Mouse (Mus musculus) hindbrain, embryonic 14.5 days (tissue): Measurements from ENCODE around the gene Cap2. TPM values are rescaled to one million over a fixed set of nuclear protein-coding genes. Genes with fewer than 3 reads are reported as not detected.

ENCODE experiments used
- ATAC-seq: fragments of 200-750 bp; cut with Nextera tagmentation; 2 replicates; pipeline ENCODE4 v1.8.0; 2017; ENCODE audit warnings: moderate number of reproducible peaks, mild to moderate bottlenecking, moderate TSS enrichment, moderate library complexity; ENCODE audit not compliant: low FRiP score
- DNase-seq: peaks from one replicate; pipeline ENCODE4 v3.0.0-alpha.2; 2015; ENCODE audit warnings: low spot score
- H3K27ac ChIP-seq: fragments of 300-500 bp; sonication (generic); 2 replicates; pipeline ENCODE4 v1.5.1; 2014; ENCODE audit warnings: mild to moderate bottlenecking, moderate library complexity
- H3K27me3 ChIP-seq: fragments of 300-500 bp; sonication (generic); 2 replicates; pipeline ENCODE4 v1.6.1; 2014; ENCODE audit warnings: mild to moderate bottlenecking, low read length, mixed read lengths; ENCODE audit not compliant: control insufficient read depth, insufficient read depth
- H3K36me3 ChIP-seq: fragments of 300-500 bp; sonication (generic); replicated peaks from 2 replicates; pipeline ENCODE4 v1.6.1; 2014; ENCODE audit not compliant: control insufficient read depth, insufficient read depth
- H3K4me1 ChIP-seq: fragments of 300-500 bp; sonication (generic); replicated peaks from 2 replicates; pipeline ENCODE4 v1.6.1; 2014; ENCODE audit warnings: antibody characterized with exemption, low read length, mixed read lengths; ENCODE audit not compliant: control insufficient read depth, insufficient read depth
- H3K4me2 ChIP-seq: fragments of 300-500 bp; sonication (generic); replicated peaks from 2 replicates; pipeline ENCODE4 v1.6.1; 2014; ENCODE audit warnings: mild to moderate bottlenecking, moderate library complexity
- H3K4me3 ChIP-seq: fragments of 300-500 bp; sonication (generic); replicated peaks from 2 replicates; pipeline ENCODE4 v1.5.1; 2014; ENCODE audit warnings: mild to moderate bottlenecking, low read length
- H3K9ac ChIP-seq: fragments of 300-500 bp; sonication (generic); 2 replicates; pipeline ENCODE4 v1.6.1; 2014
- H3K9me3 ChIP-seq: fragments of 300-500 bp; sonication (generic); 2 replicates; pipeline ENCODE4 v1.6.1; 2016; ENCODE audit warnings: low read length; ENCODE audit not compliant: control insufficient read depth
- WGBS: fragments of 180-500 bp; shearing (Covaris S2); extraction: QIAGEN DNeasy Blood & Tissue Kit; methylation state at CpG from one replicate; pipeline ENCODE4 v1.1.7; 2014; 5-methylcytosine and 5-hydroxymethylcytosine counted together
- polyA plus RNA-seq: library from polyadenylated mRNA; unstranded; fragments of >200 nt; fragmentation: Nextera tagmentation; extraction: Ambion mirVana; gene quantifications from 2 replicates; pipeline ENCODE4 v1.2.1, GENCODE M21; 2014

Gene Cap2
- polyA plus RNA-seq, 1 experiment from 2014 or later: 7.3 TPM

DNA sequence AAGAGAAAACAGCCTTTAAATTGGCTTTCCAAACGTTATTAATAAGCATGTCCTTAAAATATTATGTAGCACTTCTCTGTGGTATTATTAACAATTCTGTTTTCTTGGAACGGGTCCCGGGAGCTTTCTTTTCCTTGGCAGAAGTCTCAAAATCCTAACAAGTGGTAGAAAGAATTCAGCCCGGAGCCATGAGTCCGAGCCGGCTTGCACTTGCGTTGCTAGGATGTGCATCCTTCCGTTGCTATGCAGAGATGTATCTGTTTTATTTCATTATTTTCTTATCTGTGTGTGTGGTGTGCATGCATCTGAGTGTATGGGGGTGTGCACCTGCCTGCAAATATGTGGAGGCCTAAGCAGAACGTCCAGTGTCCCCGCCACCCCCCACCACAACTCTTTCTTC, 126.2 kb downstream of the Cap2 start:
- no peaks in the 10 kb centered on the region for H3K9me3 ChIP-seq

GRCm38 (mm10) chr13:46629391-46629790, 127.7 kb downstream of the Cap2 start:
- no peaks in the 10 kb centered on the region for H3K27me3 ChIP-seq
- no peaks in the 10 kb centered on the region for H3K9me3 ChIP-seq
- DNase-seq: no peak
- H3K4me2 ChIP-seq: no peak overlapping the region
- no peaks in the 10 kb centered on the region for H3K36me3 ChIP-seq
- H3K4me1 ChIP-seq: peaks cover 20% of the 10 kb centered on the region
- WGBS: 92% methylated on average over 6 of the region's 6 CpGs
- H3K9ac ChIP-seq: no peak overlapping the region
- ATAC-seq: no peak
- H3K27ac ChIP-seq: no peak overlapping the region
- no peak overlapping the region for H3K4me3 ChIP-seq

More for the DNA sequence above, 126.2 kb downstream of the Cap2 start:
- H3K27ac ChIP-seq: no peak overlapping the region; the same call in 1 of the 2 replicates
- H3K36me3 ChIP-seq: no peaks in the 10 kb centered on the region
- DNase-seq (peak; percentile 66), ATAC-seq (no peak)
- H3K4me1 ChIP-seq: peaks cover 6% of the 10 kb centered on the region; the same call in 1 of the 2 replicates
- H3K4me2 ChIP-seq: no peak overlapping the region
- no peak overlapping the region for H3K4me3 ChIP-seq
- H3K27me3 ChIP-seq: no peaks in the 10 kb centered on the region
- no peak overlapping the region for H3K9ac ChIP-seq
- WGBS: 62% methylated on average over 10 of the region's 10 CpGs

- Histone ChIP-seq H3K4me3 (no peak overlapping the region), H3K36me3 (no peaks in the 10 kb centered on the region), H3K9ac (no peak overlapping the region), H3K27me3 (no peaks in the 10 kb centered on the region), H3K4me1 (peaks cover 21% of the 10 kb centered on the region), H3K9me3 (peaks cover 5% of the 10 kb centered on the region; the same call in 1 of the 2 replicates), H3K27ac (peak overlapping the region; percentile 65; the same call in 1 of the 2 replicates), H3K4me2 (no peak overlapping the region)
- 64% methylated on average over 4 of the region's 4 CpGs for WGBS
- DNase-seq: no peak
- no peak for ATAC-seq
These were observed 131.1 kb downstream of the Cap2 start for GRCm38 (mm10) chr13:46632796-46633195.

- peaks cover 5% of the 10 kb centered on the region; the same call in 1 of the 2 replicates for H3K9me3 ChIP-seq
- peak overlapping the region; percentile 65 for H3K27ac ChIP-seq
- peaks cover 16% of the 10 kb centered on the region for H3K4me1 ChIP-seq
- peak overlapping the region; percentile 41 for H3K4me2 ChIP-seq
- H3K27me3 ChIP-seq: no peaks in the 10 kb centered on the region
- H3K4me3 ChIP-seq: peak overlapping the region; percentile 5; the same call in 1 of the 2 replicates
- DNase-seq (peak; percentile 74), ATAC-seq (peak; percentile 81)
- peak overlapping the region; percentile 10; the same call in 1 of the 2 replicates for H3K9ac ChIP-seq
- WGBS: 20% methylated on average over 18 of the region's 18 CpGs
- H3K36me3 ChIP-seq: no peaks in the 10 kb centered on the region
These were observed 131.9 kb downstream of the Cap2 start for GRCm38 (mm10) chr13:46633320-46634132.

DNA sequence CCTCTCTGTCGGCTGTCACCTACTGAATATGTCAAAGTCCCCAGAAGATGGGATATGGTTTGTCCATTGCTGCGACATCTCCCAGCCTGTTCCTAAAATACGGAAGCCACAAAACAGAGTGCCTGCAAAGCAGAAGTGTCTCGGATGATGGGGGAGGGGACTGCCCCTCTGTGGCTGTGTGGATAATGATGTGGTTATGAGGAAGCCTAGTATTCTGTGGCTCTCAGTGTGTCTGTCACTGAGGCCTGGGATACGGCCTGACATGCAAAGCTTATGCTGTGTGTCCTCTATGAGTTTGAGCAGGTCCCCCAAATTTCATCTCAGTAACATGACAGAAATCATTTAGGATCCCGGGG, 132.5 kb downstream of the Cap2 start:
- ATAC-seq (peak; percentile 70), DNase-seq (peak; percentile 55)
- peak overlapping the region; percentile 65 for H3K27ac ChIP-seq
- H3K4me1 ChIP-seq: peaks cover 16% of the 10 kb centered on the region
- H3K36me3 ChIP-seq: no peaks in the 10 kb centered on the region
- H3K27me3 ChIP-seq: no peaks in the 10 kb centered on the region
- peaks cover 5% of the 10 kb centered on the region; the same call in 1 of the 2 replicates for H3K9me3 ChIP-seq
- H3K9ac ChIP-seq: peak overlapping the region; percentile 10; the same call in 1 of the 2 replicates
- 18% methylated on average over 6 of the region's 6 CpGs for WGBS
- H3K4me2 ChIP-seq: peak overlapping the region; percentile 41
- 0 out of 2 replicates have a peak overlapping the region, but pooled peaks have one; percentile 5 for H3K4me3 ChIP-seq

DNA sequence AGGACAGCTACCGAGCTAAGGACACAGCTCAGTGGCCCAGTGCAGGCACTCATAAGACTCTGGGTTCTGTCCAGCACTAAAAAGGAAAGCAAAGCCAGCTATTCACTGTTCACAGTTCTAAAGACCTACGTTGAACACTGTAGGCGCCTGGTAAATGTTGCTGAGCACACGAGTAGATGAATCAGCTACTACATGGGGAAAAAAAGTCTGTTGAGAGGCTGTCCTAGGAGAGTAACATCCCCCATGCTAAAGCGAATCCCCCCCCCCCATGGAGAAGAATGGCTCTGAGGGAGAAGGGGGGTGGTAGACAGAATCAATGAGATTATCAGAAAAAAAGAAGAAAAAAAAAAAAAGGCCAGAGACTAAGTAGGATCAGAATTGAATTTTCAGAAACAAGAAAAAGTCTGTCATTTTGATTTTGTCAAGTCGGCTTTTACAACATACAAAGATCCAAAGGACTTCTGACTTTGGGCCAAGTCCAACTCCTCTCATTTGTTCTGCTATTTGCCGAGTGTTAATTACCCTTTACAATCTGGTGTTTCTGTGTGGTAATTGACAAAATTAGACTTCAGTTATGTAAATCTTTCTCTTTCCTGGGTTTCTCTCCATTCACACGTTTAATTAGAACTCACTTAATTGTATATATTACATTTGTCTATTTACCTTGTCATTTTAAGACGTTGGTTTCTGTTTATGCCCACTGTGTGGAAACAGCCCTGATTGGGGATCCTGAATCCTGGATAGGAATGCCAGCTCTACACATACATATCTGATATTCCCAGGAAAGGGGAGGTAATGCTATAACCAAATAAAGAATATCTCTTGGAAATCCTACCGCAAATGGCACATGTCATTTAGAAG, 139.2 kb downstream of the Cap2 start:
- Histone ChIP-seq H3K4me3 (no peak overlapping the region), H3K36me3 (no peaks in the 10 kb centered on the region), H3K4me2 (no peak overlapping the region), H3K27me3 (no peaks in the 10 kb centered on the region), H3K4me1 (no peaks in the 10 kb centered on the region), H3K9me3 (peaks cover 13% of the 10 kb centered on the region), H3K9ac (no peak overlapping the region), H3K27ac (no peak overlapping the region)
- WGBS: 88% methylated on average over 10 of the region's 10 CpGs
- DNase-seq (no peak), ATAC-seq (no peak)

DNA sequence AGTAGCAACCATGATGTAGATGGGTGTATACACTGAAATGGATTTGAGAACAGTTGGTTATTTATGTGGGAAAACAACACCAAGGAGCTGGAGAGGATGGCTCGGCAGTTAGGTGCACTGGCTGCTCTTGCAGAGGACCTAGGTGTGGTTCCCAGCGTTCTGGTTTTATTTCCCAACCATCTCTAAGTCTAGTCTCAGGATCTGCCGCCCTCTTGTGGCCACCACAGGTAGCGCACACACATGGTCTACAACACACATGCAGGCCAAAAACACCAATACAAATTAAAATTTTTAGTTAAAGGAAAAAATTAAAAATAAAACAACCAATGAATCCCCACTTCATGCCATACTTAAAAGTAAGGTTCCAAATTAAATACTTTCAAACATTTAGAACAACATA, 140.7 kb downstream of the Cap2 start:
- Histone ChIP-seq H3K27ac (no peak overlapping the region), H3K27me3 (no peaks in the 10 kb centered on the region), H3K9ac (no peak overlapping the region), H3K9me3 (peaks cover 8% of the 10 kb centered on the region; the same call in 1 of the 2 replicates), H3K4me1 (no peaks in the 10 kb centered on the region), H3K36me3 (no peaks in the 10 kb centered on the region), H3K4me3 (no peak overlapping the region), H3K4me2 (no peak overlapping the region)
- ATAC-seq (no peak), DNase-seq (no peak)
- 87% methylated on average over 4 of the region's 4 CpGs for WGBS

DNA sequence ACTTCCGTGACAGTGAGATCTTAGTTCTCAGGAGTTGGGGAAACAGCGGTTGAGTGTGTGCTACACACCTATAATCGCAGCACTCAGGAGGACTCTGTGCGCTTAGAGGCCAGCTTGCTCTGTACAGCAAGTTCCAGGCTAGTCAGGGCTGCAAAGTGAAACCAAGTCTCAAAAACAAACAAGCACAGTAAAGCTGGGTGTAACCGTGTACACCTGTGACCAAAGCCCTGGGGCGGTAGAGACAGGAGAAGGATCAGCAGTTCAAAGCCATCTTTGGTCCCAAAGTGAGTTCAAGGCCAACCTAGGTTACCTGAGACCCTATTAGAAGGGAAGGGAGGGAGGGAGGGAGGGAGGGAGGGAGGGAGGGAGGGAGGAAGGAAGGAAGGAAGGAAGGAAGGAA, 142.5 kb downstream of the Cap2 start:
- peaks cover 8% of the 10 kb centered on the region; the same call in 1 of the 2 replicates for H3K9me3 ChIP-seq
- no peak overlapping the region for H3K9ac ChIP-seq
- no peaks in the 10 kb centered on the region for H3K4me1 ChIP-seq
- no peaks in the 10 kb centered on the region for H3K27me3 ChIP-seq
- DNase-seq (no peak), ATAC-seq (no peak)
- no peaks in the 10 kb centered on the region for H3K36me3 ChIP-seq
- no peak overlapping the region for H3K4me2 ChIP-seq
- no peak overlapping the region for H3K27ac ChIP-seq
- 94% methylated on average over 6 of the region's 6 CpGs for WGBS
- no peak overlapping the region for H3K4me3 ChIP-seq

DNA sequence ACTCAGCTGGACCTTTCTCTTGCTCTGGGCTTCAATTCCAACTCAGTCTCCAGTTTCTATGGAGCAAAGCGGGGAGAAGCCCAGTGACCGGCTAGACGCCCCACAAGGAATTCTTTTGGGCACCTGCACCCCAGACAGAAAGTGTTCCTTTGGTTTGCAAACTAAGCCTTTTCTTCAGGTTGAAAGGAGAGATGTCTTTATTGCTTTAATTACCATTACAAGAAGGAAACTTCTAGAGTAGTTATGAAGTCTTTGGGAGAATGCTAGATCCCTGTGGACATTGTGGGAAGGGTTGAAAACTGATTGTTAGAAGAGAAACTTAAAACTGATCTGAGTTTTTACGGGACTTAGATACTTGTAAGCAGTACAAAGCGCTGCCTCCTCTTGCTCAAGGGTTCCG, 143.8 kb downstream of the Cap2 start:
- peaks cover 8% of the 10 kb centered on the region; the same call in 1 of the 2 replicates for H3K9me3 ChIP-seq
- 77% methylated on average over 6 of the region's 6 CpGs for WGBS
- ATAC-seq: no peak

More for the DNA sequence above, 143.8 kb downstream of the Cap2 start:
- Histone ChIP-seq H3K9ac (no peak overlapping the region), H3K27me3 (no peaks in the 10 kb centered on the region), H3K4me2 (no peak overlapping the region), H3K36me3 (no peaks in the 10 kb centered on the region), H3K4me1 (no peaks in the 10 kb centered on the region), H3K27ac (no peak overlapping the region), H3K4me3 (no peak overlapping the region)
- no peak for DNase-seq
